Mouse (Mus musculus) liver (tissue): Measurements from ENCODE around the gene Crebbp.
"Not testable (repeated sequence)": the region's sequence is repeated elsewhere in the genome, so short reads cannot be mapped to it uniquely, and the experiment has no call there.

ENCODE experiments used
- DNase-seq: peaks from one replicate; pipeline ENCODE4 v3.0.0-alpha.2; 2020; ENCODE audit warnings: mixed read lengths

Gene Crebbp

GRCm38 (mm10) chr16:4138541-4138940 lies 75.3 kb downstream of the Crebbp start:
- no peak for DNase-seq

GRCm38 (mm10) chr16:4133754-4134153 lies 80.0 kb downstream of the Crebbp start:
- no peak for DNase-seq

DNA sequence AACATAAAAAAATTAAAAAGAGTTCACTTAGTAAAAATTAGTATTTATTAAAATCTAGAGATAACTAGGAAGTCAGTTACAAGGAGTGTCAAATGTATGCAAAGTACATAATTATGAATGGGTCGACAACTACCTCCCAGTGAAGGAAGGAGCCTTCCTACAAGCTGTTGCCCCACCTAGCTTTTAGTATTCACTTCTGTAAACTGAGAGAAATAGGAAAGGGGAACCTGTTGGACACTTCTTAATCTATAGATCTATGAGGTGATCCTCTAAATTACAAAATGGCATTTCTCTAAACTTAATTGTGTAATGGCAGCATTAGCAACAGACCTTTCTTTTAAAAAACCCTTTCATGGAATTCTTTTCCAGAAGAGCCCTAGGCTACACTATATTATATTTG lies 84.9 kb downstream of the Crebbp start:
- DNase-seq: no peak

GRCm38 (mm10) chr16:4117072-4117471 lies 96.7 kb downstream of the Crebbp start:
- peak; percentile 23 for DNase-seq

DNA sequence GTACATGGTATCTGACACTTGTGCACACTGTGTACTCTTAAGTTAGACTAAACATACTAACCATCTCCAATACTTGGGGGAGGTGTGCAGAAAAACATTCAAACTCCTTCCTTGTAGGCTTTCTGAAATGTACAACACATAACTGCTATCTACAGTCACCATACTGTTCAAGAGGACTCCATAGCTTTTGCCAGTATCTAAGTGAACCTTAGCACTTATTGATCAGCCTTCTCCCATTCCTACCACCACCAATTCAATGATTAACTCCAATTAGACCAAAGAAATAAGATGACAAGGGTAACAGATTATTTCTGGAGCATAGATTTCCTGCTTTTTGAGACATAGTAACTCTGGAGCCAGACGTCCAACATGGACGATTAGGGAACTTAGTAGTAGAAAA lies 113.4 kb downstream of the Crebbp start:
- DNase-seq: no peak

DNA sequence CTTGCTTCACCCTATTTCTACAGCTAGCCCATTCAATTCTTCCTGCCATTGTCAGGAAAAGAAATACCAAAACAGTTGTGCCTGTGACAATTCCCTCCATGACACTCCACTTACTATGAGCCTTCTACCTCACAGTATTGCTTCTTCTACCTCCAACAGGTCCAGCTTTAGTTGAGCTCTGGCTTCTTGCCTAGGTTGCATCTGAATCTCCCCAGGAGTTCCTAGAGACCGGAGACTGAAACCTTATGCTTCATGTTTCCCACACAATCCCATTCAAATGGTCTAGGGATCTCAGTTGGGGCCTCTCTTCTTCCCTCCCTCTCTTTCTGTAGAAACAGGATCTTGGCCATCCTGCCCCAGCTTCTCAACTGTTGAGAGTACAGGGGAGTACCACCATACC lies 116.3 kb downstream of the Crebbp start:
- no peak for DNase-seq

DNA sequence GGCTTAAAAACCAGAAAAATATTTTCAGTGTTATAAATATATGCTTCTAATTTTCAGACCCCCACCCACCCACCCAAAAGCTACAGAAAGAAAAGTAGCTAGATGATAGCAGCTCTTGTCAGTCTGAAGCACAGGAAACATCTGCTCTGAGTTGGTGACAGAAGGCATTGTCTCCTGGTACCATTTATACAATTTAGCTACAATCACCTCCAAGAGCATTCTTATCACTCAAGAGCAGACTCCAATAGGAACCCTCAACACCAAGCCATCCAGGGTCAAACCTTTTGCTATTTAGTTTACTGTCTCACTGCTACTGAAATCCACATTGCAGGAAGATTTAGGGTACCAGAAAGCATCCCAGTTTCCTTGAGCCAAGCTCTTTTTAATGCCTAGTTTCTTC lies 116.9 kb downstream of the Crebbp start:
- no peak for DNase-seq

GRCm38 (mm10) chr16:4096141-4096540 lies 117.7 kb downstream of the Crebbp start:
- DNase-seq: no peak

GRCm38 (mm10) chr16:4087214-4087913 lies 126.4 kb downstream of the Crebbp start:
- DNase-seq: no peak

- no peak for DNase-seq
Measured at GRCm38 (mm10) chr16:4085851-4086387, 127.9 kb downstream of the Crebbp start.

DNA sequence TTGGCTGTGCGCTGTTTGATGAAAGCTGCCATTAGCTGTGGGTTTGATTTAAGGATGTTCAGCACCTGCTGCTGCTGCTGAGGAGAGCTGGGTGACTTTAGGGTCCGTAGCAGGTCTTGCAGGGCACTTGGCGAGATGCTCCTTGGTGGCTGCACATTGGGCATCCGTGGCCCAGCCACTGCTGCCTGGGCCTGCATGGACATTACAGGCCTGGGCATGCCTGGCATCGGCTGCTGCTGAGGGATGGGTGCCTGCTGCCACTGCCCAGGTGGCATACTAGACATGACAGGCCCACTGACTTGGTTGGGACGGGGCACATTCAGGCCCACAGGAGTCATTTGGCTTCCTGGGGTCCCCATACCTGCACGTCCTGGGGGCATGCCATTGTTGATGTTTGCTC lies 128.7 kb downstream of the Crebbp start:
- no peak for DNase-seq

- DNase-seq: not testable (repeated sequence)
Measured at GRCm38 (mm10) chr16:4080419-4080818, 133.4 kb downstream of the Crebbp start.

- no peak for DNase-seq
Measured at GRCm38 (mm10) chr16:4079656-4080055, 134.1 kb downstream of the Crebbp start.

- DNase-seq: not testable (repeated sequence)
Measured at GRCm38 (mm10) chr16:4078302-4078701, 135.5 kb downstream of the Crebbp start.

DNA sequence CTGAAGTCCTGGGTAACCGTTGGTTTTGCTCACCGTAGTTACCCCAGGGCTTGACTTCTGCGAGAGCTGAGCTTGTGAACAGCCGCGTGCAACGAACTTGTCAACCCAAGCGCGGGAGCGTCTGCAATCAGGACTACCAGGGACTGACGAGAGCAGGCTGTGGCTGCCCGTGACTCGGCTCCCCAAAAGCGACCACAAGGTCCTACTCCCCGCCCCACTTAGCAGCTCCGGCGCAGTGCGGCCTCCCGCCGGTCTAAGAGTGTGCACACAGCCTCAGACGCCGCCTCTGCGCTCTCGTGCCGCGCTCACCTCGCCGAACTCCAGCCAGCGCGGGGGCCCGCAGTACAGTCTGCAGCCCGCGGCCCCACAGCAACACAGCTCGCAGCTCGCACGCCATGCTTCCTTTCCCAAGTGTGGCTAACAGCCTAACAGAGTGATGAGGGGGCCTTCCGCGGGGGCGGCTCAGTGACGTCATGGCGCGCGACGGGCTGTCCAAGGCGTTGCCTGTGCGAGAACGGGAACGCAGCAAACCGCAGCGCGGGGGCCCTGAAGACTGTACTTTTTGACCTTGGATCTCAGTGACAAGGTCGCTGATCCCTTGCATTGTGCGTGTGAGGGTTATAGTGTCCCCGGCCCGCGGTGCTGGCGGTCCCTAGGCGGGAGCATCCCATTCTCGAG lies 136.3 kb downstream of the Crebbp start, which contains the start of gene Trap1:
Gene Trap1, minus strand, starts transcription at position 444 of the 678 bp plus-strand sequence.
- DNase-seq: peak; percentile 93

DNA sequence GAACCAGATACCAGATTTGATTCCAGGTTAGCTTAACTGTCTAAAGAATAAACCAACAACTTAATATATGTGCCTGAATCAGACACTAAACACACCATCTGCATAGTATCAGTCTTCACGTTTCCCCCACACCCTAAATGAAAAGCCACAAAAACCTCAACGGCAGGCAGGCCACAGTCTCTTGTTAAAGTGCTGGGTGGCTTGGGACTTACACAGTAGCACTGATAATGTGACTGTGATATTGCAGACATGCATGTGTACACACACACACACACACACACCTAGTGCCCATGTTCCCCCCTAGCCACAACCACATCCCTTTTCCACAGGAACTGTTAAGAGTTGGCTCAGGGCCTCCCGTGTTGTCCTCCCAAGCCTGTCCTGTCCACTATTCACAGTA lies 139.0 kb downstream of the Crebbp start:
- peak; percentile 23 for DNase-seq

- no peak for DNase-seq
Measured at GRCm38 (mm10) chr16:4074297-4074696, 139.5 kb downstream of the Crebbp start.

DNA sequence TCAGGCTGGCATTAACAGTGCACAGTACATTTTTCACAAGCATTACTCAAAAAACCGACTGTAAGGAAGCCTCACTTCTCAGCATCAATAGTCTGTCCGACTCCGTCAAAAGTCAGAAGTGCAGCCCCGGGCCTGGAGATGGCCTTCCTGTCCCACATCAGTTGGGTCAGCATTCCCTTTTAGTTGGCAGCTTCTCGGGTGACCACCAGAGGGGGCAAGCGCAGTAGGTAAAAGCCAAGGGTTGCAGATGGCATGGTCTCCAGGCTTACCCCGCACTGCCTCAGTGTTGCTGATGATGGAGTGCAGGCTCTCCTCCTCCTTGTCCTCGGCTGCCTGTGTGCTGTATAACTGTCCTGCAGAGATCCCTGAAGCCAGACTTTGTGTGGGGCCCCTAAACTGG lies 145.2 kb downstream of the Crebbp start:
- peak; percentile 63 for DNase-seq

GRCm38 (mm10) chr16:4064945-4065344 lies 148.9 kb downstream of the Crebbp start:
- DNase-seq: no peak

GRCm38 (mm10) chr16:4053811-4054210 lies 160.0 kb downstream of the Crebbp start:
- DNase-seq: no peak

GRCm38 (mm10) chr16:4052601-4053000 lies 161.2 kb downstream of the Crebbp start:
- no peak for DNase-seq

DNA sequence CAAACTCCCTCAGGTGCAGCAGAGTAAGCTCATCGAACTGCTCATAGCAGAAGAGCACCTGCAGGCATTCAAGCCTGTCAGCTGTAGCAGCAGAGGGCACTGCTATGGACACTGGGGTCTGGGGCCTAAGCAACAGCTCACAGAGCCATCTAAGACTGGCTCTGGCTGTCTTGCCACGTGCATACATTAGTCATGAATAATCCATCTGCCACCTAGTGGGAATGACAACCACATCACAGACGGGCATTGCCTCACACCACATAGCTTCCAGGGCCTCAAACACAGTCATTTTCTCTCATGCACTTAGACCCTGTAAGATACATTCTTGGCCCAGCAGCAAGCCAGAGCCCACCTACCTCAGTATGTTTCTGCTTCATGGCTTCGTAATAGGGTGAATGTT lies 168.3 kb downstream of the Crebbp start:
- DNase-seq: no peak

GRCm38 (mm10) chr16:4044093-4044492 lies 169.7 kb downstream of the Crebbp start:
- no peak for DNase-seq

DNA sequence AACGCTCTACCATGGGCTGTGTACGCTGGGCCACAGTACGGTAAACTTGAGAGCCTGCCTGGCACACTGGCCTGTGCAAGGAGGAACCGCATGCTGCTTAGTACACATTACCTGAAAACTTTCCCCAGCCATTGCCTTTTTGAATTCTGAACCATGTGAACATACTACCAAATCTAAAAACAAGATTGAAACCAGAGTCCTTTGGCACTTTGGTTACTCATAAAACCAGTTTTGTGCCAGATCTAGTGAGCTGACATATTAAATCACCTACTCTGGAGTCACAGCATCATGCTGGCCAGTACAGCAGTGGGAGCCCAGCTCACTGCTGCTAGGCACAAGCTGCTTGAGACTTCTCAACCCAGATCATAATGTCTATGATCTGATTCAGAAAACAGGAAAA lies 172.2 kb downstream of the Crebbp start:
- DNase-seq: no peak
